Mouse (Mus musculus): ENCODE data around the gene Zfp609.

GRCm38 (mm10) chr9:65695646-65696045 is 131.7 kb downstream of the Zfp609 start:
- TF ChIP-seq POLR2A (IDR thresholded peaks at IDR 0.05; ENCODE audit: control insufficient read depth, low read depth, low read length), result no peak
- TF ChIP-seq CTCF (IDR thresholded peaks at IDR 0.05; ENCODE audit: control insufficient read depth, insufficient read depth, insufficient replicate concordance, low read depth, low read length), result no peak

Data from testis, adult 2 months (tissue).